Mouse (Mus musculus) left cerebral cortex, postnatal 10 days (tissue): ENCODE results near the gene Ttc7b. TPM values are rescaled to one million over a fixed set of nuclear protein-coding genes. Genes with fewer than 3 reads are reported as not detected.

ENCODE experiments used
- DNase-seq, 2 experiments: peaks; one replicate each; pipeline ENCODE4 v3.0.0; 2021 to 2022; ENCODE audit warnings: low spot score in 2 of 2, mixed read lengths in 1 of 2; ENCODE audit errors: extremely low spot score in 1 of 2
- intact Hi-C: fragments of 180-260 bp; cut with DNase I; formaldehyde crosslinking; loops from one replicate; pipeline ENCODE4 v1.15.1; 2025
- total RNA-seq, 2 experiments: library from RNA; stranded (reverse); gene quantifications; 2 replicates each; pipeline ENCODE4 v1.2.3; 2021

The Ttc7b gene
- total RNA-seq, 2 experiments from 2014 or later = 137 to 138 TPM

- intact Hi-C loops = no loop called here
- DNase-seq = no peak
Observed at GRCm38 (mm10) chr12:100402296-100403004, 118.2 kb downstream of the Ttc7b start.

GRCm38 (mm10) chr12:100400119-100400518 lies 120.5 kb downstream of the Ttc7b start:
- DNase-seq = no peak
- intact Hi-C loops = no loop called here

DNA sequence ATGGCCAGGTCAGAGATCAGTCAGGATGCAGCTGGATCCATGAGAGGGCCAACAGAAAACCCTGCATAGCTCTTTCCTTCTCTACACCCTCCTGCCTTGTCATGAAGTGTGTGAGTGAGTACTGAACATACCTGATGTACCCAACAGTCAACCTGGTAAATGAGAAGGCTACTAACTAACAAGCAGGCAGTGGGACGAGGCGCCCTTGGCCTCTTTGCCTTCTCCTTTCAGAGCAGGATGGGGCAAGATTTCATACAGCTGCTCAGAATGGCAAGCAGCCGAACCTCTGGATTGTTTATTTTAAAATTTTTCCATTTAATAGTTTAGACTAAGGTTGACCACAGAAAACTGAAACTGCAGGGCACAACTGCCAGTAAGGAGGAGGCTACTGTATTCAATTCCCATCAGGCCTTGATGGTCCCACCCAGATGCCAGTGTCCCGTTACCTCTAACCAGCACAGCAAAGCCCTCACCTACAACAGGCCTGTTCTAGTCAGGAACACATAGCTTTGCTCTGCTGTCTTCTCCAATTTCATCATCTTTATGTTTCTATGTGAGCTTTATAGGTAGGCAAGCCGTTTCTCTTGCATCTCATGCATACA lies 121.4 kb downstream of the Ttc7b start:
- DNase-seq = no peak
- intact Hi-C loops = no loop called here

- DNase-seq = peak in 1 of 2 experiments; percentile 42
- intact Hi-C loops = no loop called here
Observed at GRCm38 (mm10) chr12:100398268-100398943, 122.2 kb downstream of the Ttc7b start.

- intact Hi-C loops = no loop called here
- no peak for DNase-seq
Observed at GRCm38 (mm10) chr12:100397432-100398146, 123.0 kb downstream of the Ttc7b start.

- no peak for DNase-seq
- intact Hi-C loops = no loop called here
Observed at GRCm38 (mm10) chr12:100396806-100397205, 123.8 kb downstream of the Ttc7b start.

DNA sequence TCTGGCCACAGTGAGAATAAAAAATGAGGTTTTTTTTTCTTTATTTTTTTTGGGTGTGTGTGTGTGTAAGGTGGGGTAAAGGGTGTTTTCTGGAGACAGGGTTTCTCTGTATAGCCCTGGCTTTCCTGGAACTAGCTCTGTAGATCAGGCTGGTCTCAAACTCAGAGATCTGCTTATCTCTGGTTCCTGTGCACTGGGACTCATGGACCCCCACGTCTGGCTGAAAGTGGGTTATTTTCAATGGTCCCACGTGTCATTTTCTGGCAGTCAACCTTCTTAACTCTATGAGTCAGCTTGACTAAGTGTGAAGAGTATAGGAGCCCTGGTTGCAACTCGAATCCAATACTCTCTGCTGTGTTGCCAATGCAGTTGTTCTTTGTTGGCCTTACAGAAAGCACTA lies 127.1 kb downstream of the Ttc7b start:
- intact Hi-C loops = no loop called here
- no peak for DNase-seq

- no peak for DNase-seq
- intact Hi-C loops = no loop called here
Observed at GRCm38 (mm10) chr12:100393109-100393508, 127.5 kb downstream of the Ttc7b start.

GRCm38 (mm10) chr12:100392466-100392865 lies 128.2 kb downstream of the Ttc7b start:
- intact Hi-C loops = no loop called here
- no peak for DNase-seq

GRCm38 (mm10) chr12:100391890-100392289 lies 128.7 kb downstream of the Ttc7b start:
- DNase-seq = no peak
- intact Hi-C loops = no loop called here

DNA sequence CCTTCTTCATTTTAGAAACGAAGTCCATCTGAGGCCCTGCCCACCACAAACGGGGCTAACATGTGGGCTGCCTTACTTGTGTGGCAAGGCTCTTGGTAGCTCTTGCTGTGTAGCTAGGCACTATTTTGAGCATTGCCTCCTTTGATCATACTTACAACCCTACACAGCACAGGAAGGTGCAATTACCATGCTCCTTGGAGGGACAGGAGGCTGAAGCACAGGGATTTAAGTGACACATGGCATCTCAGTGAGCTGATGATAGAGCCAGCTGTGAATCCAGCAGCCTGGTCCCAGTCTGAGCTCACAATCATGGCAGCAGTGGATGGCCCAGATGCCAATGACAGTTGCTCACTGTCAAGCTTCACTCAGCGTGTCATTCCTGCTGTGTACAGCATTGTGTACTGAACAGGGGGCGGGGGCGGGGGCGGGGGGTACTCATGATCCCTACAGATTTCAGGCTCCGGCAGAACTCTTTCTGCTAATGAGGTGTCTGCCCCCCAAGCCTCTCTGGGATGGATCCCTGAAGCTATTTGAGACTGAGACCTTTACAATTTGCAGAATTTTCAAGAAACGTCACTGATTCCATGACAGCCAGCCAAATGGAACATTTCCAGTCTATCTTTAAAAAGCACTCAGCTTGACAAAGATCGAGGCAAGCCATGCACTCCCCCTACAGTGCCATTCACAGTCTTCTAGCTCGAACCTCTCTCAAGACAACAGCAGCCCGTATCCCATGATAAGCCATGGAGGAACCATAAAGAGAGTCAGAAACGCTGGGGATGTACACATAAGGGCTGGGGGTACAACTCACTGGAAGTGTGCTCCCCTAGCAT lies 130.5 kb downstream of the Ttc7b start:
- intact Hi-C loops = no loop called here
- DNase-seq = no peak

DNA sequence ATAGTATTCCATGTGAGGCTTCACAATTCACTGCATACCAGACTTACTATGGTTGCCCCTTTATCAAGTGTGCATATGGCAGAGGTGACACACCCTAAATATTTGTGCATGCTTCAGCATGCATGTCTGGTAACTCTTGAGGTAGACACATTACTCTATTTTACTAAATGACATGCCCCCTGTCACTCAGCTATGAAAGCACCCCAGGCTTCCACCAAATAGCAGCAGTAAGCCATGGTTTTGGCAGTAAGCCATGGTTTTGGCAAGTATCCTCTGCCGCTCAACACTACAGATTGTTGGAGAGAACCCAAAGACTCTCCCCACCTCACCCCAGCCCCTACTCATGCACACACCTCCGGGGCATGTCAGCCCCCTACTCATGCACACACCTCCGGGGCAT lies 134.4 kb downstream of the Ttc7b start:
- intact Hi-C loops = no loop called here
- no peak for DNase-seq

GRCm38 (mm10) chr12:100382526-100382925 lies 138.1 kb downstream of the Ttc7b start:
- no peak for DNase-seq
- intact Hi-C loops = no loop called here

DNA sequence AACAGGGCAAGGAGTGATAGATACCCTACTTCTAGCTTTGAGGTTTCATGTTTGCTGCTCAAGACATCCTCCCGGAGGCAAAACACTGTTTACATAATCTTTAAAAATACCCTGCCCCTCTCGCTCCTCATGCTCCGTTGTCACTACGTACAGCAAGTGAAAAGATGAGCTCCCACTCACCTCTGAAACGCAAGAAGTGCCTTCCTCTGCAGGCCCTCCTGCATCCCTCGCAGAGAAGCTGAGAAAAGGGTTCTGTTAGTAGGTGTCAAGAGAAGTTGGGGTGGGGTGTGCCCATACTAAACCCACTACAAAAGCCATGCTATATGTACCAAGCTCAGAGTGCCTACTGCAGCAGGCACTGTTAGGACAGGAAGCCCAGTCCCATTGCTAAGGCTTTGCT lies 138.7 kb downstream of the Ttc7b start:
- no peak for DNase-seq
- intact Hi-C loops = no loop called here

DNA sequence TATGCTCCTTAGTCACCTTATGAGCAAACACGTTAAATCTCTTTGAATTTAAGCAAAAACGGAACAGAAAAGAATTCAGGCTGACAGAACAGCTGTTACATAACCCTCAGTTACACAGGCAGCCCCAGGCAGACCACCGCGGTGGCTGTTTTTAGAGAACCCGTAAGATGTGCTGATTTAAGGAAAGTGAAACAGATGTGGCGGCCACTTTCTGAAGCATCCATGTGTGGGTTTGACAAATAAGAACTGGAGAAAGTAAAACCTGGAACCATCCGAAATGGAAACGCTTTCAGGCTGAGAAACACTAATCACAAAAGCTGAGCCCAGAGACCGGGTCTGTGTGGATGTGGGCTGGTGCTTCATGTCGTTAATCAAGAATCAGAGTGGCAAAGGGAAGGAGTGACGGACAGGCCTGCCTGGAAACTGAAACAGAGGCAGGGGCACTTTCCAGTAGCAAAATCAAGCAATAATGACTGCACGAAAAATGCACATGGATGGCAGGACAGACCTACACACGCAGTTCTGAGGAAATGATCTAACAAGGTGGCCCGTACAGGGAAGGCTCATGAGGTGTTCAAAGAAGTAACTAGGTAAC lies 139.8 kb downstream of the Ttc7b start:
- intact Hi-C loops = no loop called here
- DNase-seq = no peak

- DNase-seq = no peak
- intact Hi-C loops = no loop called here
Observed at GRCm38 (mm10) chr12:100379833-100380232, 140.8 kb downstream of the Ttc7b start.

DNA sequence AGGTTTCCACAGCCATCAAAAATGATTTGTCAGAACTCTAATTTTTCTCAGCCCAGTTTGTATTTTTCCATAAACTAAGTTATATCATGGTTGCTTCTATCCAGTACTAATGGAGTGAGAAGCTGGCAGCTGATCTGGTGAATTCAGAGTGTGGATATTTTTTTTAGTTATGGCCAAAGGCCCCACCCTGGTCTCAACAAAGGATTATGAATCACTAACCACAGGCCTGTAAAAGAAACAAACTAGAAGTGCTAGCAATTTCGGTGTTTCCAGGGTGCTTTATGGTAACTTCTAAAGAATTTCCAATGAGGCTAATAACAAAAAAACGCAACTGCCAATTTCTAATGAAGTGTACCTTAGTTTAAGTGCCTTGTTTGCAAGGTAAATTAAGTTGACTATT lies 142.4 kb downstream of the Ttc7b start:
- DNase-seq = no peak
- intact Hi-C loops = no loop called here

GRCm38 (mm10) chr12:100377791-100378190 lies 142.8 kb downstream of the Ttc7b start:
- intact Hi-C loops = no loop called here
- no peak for DNase-seq
